Mouse (Mus musculus) adipocyte (in vitro differentiated cells): ENCODE results near the gene Stx1b.

ENCODE experiments used
- DNase-seq: peaks from one replicate; pipeline ENCODE4 v3.0.0-alpha.2; 2016; ENCODE audit warnings: low spot score

Stx1b gene

DNA sequence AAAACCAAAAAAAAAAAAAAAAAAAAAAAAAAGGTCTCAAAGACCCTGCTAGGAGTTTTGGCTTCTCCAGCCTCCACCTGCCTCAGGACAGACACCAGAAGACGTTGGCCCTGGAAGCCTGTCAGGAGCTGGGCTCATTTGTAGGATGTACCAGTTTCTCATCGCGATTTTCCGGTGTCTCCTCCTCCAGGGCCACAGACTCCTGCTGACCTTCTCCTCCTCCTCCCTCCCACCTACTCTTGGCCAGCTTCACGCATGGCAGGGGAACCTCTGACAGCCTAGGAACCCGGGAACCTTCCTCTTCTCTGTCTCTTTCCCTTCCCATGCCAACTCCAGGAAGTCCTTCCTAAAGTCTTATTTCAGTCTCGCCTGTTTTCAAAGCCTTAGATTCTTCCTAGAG lies 7.3 kb downstream of the Stx1b start:
- no peak for DNase-seq

DNA sequence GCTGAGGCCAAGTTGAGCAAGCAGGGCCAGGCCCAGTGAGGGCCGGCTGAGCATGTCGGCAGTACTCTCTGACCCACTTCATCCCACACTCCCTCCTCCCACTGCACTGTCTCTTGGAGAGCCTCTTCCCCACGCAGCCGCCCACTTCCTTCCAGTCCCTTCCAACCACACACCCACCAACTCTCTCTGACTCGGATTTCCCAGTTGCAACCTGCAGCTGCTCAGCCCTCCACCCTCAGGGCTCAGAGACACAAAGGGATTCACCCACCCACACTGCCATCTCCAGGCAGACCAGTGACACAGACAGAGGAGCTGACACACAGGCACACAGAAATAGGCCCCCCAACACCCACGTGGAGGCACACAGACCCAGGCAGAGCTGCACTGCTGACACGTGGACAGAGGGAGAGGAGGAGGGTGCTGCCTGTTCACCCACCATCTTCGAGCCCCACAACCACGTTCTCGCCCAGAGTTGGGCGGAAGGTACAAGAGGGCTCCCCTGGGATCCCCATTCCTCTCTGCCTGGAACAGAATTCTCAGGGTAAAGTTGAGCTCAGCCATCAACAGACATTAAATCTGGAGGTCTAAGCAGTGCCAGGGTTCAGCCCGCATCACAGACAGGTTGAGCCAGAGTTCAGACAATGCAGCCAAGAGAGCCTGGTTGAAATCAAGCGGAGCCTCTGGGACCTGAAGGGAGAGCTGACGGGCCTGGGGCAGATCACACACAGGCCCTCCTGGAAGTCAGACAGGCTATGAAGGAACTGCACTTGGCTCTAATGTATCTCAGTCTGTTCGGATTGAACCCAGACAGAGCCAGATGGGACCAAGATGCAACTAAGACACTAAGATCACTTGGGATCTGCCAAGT lies 8.2 kb downstream of the Stx1b start:
- peak; percentile 90 for DNase-seq

DNA sequence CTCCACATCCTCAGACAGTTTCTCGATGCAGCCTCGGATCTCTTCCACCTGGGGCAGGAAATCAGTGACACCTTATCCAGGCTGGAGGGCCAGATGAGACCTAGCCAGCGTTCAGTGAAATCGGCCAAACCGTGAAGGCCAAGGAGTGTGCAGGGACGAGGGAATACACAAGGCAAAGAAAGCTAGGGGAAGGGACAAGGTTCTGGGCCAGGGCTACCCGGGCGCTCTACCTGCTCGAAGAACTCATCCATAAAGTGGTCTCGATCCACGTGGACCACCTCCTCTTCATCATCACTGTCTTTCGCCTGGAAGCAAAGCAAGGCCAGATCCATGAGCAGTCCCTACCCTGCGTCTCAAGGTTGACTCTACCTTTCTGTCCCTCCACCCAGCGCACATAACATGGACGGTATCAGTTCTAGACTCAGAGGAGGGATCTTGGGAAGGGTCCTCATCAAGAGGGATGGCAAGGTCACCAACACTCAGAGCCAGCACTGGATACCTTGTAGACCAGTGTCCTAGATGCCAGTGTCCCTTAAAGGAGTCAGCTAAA lies 9.2 kb downstream of the Stx1b start:
- no peak for DNase-seq

DNA sequence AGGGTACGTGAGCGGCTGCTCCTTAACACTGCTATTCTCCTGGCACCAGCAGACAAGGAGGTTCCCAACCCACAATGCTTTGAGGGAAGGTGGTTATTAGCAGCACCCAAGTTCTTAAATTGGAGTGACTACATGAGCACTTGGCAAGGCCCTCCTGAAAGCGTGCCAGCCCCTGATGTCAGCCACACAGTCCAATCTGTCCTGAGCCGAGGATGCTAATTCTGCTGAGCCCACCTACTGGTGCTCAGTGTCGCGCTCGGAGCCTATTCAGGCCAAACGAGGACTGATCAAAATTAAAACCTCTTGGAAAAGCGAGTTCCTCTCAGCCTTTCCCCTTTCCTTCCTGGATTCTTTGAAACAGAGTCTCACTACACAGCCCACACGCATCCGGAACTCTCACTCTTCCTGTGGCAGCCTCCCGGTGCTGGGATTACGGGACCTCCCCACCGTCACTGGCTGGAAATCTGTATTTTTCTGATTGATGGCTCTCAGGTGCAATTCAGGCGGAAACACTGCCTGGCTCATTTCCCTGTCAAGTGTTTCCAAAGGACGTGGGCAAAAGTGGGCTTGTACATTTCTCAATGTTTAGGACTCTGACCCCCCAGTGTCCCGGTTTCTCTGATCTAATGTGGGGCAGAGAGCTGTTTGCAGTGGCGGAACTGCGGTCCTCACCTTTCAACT lies 10.0 kb downstream of the Stx1b start:
- DNase-seq, result peak; percentile 71

DNA sequence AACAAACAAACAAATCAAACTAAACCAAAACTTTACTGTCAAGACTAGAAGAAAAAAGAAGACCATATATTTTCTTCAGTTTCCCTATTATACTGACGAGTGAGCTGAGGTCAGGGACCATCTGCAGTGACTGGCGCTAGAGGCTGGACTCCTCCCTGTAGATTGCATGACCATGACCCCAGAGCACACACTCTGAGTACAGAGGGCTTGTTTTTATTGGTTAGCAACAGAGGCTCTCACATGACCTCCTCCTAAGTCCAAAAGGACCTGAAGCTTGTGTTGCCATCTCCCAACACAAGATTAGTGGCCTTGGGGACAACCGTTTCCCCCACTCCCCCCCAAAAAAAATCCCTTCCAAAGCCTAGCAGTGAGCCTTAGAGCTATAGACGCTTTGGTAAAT lies 10.5 kb downstream of the Stx1b start:
- peak; percentile 73 for DNase-seq

DNA sequence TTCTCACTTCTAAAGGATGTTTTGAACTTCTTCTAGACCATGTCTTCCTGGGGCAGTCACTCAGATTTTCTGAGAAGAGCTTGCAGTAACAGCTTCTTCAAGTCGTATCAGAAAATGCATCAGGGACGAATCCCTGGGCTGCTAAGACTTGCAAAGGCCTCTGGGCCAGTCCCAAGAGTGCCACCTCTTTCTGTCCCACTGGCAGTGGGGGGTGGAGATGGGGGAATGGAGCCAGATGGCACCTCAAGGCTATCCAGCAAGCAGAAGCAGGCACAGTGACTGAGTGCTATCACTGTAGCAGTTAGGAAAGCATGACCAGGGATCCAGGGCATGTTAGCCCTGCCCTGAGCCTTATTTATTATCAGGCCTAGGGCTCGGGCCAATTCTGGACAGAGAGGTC lies 12.1 kb downstream of the Stx1b start:
- DNase-seq, result peak; percentile 38

DNA sequence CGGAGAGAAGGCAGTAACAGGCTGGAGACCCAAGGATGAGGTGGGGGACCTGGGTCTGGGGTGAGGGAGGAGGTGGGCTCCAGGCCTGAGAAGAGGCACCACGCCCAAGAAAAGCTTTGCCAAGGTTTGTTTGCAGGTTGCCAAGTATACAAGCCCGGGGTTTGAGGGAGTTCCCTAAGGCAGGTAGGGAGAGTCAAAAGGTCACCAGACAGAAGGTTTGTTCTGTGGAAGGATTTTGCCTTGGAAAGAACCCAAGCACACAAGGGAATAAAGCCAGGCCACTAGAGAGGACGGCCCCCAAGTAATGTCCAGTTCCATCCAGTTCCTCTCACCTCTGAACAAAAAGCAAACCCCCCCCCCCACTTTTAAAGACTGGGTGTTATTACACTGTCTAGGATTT lies 13.1 kb downstream of the Stx1b start:
- DNase-seq, result no peak

DNA sequence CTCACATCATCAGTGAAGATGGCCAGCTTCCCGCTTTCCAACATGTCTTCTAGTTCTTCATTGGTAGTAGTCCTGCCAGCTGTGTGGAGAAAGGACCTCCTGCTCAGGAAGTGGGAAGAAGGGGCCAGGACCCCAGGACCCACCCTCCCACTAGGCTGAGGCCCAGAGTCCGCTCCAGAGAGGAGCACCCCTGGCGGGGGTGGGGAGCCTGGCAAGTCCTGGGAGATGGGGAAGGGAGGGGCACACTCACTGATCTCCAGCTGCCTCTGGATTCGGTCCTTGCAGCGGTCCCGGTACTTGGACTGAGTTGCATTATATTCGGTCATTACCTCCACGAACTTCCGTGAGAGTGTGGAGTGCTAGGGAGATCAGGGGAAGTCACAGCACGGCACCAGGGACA lies 13.7 kb downstream of the Stx1b start:
- no peak for DNase-seq

DNA sequence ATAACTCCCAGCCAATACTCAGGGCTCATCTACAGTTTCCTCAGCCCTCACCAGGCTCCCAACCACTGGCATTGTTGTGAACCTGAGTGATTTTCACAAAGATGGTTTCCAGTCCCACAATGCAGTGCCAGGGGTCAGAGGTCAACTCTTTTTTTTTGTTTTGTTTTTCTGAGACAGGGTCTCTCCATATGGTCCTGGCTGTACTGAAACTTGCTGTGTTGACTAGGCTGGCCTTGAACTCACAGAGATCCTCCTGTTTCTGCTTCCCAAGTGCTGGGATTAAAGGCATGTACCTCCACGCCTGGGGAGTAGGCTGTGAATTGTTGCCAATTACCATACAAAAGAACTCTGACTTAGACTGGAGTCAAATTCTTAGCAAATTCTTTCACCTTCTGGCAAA lies 14.5 kb downstream of the Stx1b start:
- DNase-seq, result no peak

DNA sequence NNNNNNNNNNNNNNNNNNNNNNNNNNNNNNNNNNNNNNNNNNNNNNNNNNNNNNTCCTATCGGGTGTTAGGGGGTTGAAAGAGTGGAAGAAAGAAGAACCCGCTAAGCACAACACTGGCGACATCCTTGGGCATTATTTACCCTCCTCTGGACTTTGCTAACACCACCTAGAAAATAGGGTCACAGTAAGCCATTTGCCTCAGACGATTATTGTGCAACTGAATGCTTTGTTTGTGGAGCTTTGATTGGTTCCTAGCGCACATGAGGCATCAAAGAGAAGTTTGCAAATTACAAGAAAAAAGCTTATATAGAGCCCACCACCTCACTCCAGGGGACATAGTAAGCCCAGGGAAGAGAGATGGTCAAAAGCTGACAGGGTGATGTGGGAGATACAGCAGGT lies 15.5 kb downstream of the Stx1b start:
- no peak for DNase-seq

DNA sequence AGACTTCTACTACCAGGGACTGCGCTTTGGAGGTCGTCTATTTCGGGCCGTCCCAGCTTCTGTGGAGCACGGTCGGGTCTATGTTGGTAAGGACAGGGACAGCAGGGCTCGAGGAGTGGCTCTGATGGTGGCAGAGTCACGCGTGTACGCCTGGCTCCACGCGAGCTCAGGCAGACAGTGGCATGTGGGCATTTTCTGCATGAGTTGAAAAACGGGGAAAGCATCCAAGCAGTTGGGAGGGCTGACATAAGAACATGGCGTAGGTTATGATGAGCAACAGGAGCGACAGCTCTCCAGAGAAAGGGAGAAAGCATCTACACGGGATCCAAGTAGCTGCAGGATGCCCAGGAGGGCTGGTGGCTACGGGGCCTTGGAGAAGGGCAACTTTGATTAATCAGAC lies 22.0 kb downstream of the Stx1b start:
- DNase-seq, result no peak

DNA sequence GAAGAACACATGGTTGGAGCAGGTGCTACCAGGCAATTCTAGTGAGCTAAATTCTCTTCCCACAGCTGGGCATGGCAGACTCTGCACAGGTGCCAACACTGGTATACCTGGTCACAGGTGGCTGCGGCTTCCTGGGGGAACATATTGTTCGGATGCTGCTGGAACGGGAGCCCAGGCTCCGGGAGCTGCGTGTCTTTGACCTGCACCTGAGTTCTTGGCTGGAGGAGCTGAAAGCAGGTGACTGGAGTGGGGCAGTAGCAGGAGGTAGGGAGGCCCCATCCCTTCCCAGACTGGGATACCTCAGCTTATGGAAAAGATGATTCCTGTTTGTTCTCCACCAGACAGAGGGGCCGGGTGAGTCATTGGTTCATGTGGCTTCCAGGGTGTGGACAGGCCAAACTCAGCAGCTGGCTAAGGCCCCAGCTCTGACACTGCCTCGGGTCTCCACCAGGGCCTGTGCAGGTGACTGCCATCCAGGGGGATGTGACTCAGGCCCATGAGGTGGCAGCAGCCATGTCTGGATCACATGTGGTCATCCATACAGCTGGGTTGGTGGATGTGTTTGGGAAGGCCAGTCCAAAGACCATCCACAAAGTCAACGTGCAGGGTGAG lies 23.2 kb downstream of the Stx1b start:
- no peak for DNase-seq

DNA sequence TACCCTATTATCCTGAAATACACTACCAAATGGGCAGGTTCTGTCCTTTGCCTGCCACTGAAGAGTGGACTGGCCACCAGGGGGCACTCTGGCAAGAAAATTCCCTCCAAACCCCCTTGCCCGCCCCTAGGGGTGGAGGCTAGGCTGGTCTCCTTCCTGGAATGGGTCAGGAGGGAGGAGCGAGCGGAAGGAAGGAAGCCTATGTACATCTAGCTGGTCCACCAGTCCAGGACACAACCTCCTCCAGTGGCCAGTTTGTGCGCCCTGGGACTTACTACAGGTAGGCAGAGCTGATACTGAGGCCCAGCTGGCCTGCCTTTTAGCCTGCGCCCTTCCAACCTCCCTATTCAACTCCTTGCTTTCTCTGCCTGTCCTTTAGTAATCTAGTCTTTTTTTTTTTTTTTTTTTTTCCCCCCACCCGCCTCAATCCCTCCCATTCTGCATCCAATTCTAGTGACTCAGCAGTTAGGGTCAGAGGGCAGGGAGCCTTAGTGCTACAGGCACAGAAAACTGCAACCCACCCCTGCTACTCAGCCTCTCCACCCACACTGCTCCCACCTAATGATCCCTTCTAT lies 23.8 kb downstream of the Stx1b start, which contains the start of gene Hsd3b7:
Hsd3b7 (plus strand) TSS at position 170 of the 575 bp plus-strand sequence.
- peak; percentile 93 for DNase-seq

DNA sequence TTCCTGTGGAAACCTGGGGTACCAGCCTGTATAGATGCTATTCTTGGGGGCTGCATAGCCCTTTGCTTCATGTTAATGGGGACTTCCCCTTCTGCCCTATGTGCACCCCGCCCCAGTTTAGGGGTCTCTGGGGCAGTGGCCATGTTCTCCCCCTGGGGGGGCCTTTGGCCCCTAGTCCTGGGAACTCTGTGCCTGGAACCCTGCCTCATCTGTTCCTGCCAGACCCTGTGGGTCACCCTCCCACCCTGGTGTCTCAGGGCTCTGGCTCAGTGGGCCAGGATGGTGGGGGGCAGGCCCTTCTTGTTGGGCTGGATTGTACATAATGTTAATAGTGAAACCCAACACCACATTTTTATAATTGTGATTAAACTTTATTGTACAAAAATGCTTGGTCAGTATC lies 24.6 kb downstream of the Stx1b start:
- no peak for DNase-seq

DNA sequence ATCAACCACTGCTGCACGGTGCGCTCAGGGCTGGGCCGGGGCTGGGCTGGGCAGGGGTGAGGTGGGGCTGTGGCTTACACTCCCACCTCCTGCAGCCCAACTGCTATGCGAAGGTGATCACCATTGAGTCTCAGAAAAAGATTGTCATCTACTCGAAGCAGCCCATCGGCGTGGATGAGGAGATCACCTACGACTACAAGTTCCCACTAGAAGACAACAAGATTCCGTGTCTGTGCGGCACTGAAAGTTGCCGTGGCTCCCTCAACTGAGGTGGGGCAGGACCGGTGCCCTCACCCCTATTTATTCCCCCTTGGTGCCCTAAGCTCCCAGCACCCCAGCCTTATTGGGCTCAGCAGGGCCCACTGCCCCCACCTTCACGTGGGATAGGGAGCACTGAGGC lies 25.1 kb downstream of the Stx1b start:
- DNase-seq, result no peak

DNA sequence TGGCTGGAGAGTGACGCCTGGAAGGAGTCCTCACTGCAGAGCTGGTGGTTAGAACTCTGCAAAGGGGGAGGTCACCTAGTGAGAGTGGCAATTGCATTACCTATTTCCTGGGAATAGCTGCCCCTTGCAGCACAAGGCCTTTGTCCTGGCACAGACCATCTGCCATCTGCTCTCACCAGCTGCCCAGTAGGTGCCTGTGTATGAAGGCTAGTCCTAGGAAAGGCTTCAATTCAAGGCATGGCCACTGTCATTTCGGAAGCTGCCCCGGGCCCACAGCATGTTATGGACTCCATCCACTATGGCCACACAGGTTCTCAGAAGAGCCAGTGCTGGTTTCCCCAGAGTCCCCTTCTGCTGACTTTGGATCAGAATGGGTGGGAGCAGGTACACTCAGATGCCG lies 25.8 kb downstream of the Stx1b start:
- no peak for DNase-seq

DNA sequence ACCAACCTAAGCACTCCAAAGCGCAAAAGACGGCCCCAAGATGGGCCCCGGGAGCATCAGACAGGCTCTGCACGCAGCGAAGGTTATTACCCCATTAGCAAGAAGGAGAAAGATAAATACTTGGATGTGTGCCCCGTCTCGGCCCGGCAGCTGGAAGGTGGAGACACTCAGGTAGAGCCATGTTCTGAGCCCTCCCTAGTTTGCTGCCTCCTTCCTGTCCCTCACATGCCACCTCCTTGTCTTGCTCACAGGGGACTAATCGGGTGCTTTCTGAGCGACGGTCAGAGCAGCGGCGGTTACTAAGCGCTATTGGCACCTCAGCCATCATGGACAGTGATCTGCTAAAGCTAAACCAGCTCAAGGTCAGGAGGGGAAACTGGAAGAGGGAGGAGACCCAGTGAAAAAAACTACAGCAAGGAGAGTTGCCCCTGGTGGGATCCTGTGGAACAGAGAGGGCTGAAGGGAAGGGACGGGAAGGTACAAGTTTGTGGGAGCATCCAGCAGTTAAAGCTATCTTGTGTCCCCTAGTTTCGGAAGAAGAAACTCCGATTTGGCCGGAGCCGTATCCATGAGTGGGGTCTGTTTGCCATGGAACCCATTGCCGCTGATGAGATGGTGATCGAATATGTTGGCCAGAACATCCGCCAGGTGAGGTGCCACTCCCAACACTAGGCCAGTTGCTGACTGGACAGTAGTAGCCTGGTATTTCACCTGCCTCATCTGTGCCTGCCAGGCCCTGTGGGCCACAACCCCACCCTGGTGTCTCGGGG lies 27.1 kb downstream of the Stx1b start:
- DNase-seq, result no peak

DNA sequence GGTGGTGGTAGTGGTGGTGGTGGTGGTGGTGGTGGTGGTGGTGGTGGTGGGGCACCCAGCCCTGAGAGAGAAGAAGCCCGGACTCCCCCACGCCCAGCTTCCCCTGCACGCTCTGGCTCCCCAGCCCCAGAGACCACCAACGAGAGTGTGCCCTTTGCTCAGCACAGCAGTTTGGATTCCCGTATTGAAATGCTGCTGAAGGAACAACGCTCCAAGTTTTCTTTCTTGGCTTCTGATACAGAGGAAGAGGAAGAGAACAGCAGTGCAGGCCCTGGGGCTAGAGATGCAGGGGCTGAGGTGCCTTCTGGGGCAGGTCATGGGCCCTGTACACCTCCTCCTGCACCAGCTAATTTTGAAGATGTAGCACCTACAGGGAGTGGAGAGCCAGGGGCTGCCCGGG lies 39.0 kb downstream of the Stx1b start, which contains the start of gene Gm49388:
Gm49388 (plus strand) TSS at position 301 of the 400 bp plus-strand sequence.
- DNase-seq, result no peak

DNA sequence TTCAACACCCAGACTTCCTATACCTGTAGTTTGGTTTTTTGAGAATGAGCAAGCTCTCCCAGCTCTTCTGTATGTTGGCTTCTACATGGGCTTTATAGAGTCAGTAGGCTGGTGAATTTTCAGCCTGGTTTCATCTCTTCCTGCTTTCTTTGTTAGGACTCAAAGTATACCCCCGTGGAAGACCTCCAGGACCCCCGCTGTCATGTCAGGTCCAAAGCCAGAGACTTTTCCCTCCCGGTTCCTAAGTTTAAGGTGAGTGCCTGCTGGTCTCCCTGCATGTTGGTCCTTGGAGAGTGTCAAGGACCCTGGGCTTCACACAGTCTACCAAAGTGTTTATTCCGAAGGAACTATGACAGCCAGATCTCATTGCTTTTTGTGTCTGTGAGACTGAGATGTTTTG lies 46.0 kb downstream of the Stx1b start:
- DNase-seq, result no peak

DNA sequence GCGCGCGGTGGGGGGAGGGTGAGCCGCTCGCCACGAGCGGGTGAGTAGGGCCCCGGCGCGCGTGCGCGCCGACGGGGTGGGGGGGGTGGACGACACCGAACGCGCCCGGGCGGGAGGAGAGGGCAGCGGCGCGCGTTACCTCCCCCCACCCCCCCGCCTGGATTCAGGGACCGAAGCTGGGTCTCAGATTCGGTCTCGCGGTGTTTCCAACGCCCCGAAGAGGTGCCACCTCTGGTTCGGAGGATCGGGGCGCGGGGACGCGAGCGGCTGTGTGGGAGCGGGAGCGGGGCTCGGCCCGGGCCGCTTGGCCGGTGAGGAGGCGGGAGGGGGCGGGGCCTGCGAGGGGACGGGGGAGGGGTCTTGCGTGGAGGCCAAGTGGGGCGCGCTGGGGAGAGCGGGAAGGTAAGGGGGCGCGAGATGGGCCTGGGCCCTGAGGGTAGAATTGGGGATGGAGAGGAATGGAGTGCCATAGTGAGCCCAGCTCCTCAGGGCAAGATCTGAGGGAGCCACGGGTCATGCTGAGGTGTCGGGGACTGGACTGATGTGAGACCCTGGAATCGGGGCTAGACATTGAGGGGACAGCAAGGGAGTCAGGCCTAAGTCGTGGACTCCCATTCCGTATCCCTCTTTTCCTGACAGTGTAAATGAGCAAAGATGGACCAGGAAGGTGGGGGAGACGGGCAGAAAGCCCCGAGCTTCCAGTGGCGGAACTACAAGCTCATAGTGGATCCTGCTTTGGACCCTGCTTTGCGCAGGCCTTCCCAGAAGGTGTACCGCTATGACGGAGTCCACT lies 46.7 kb downstream of the Stx1b start:
- DNase-seq, result peak; percentile 48
